Mouse (Mus musculus) lung, postnatal 0 days (tissue): Measurements from ENCODE around the gene Pax4. TPM values are rescaled to one million over a fixed set of nuclear protein-coding genes. Genes with fewer than 3 reads are reported as not detected.

Experiments
- ATAC-seq: fragments of 200-750 bp; cut with Nextera tagmentation; 2 replicates; pipeline ENCODE4 v1.8.0; 2017; ENCODE audit warnings: moderate library complexity
- DNase-seq: peaks from one replicate; pipeline ENCODE4 v3.0.0-alpha.2; 2016; ENCODE audit warnings: low spot score
- H3K27ac ChIP-seq: fragments of 300-500 bp; sonication (generic); 2 replicates; pipeline ENCODE4 v1.5.1; 2014; ENCODE audit warnings: antibody characterized with exemption, mild to moderate bottlenecking, low read length, mixed read lengths
- H3K27me3 ChIP-seq: fragments of 300-500 bp; sonication (generic); replicated peaks from 2 replicates; pipeline ENCODE4 v1.6.1; 2014; ENCODE audit warnings: low read length, mixed read lengths; ENCODE audit not compliant: insufficient read depth
- H3K36me3 ChIP-seq: fragments of 300-500 bp; sonication (generic); 2 replicates; pipeline ENCODE4 v1.6.1; 2014; ENCODE audit warnings: low read length, mixed read lengths; ENCODE audit not compliant: insufficient read depth
- H3K4me1 ChIP-seq: fragments of 300-500 bp; sonication (generic); 2 replicates; pipeline ENCODE4 v1.6.1; 2014; ENCODE audit warnings: antibody characterized with exemption, low read depth, low read length, mixed read lengths; ENCODE audit not compliant: insufficient read depth
- H3K4me2 ChIP-seq: fragments of 300-500 bp; sonication (generic); replicated peaks from 2 replicates; pipeline ENCODE4 v1.6.1; 2014; ENCODE audit warnings: low read depth, mild to moderate bottlenecking, low read length, moderate library complexity, mixed read lengths
- H3K4me3 ChIP-seq: fragments of 300-500 bp; sonication (generic); 2 replicates; pipeline ENCODE4 v1.5.1; 2014; ENCODE audit warnings: low read depth, low read length
- H3K9ac ChIP-seq: fragments of 300-500 bp; sonication (generic); replicated peaks from 2 replicates; pipeline ENCODE4 v1.6.1; 2014; ENCODE audit warnings: low read depth, mild to moderate bottlenecking
- H3K9me3 ChIP-seq: fragments of 300-500 bp; sonication (generic); 2 replicates; pipeline ENCODE4 v1.6.1; 2016; ENCODE audit warnings: low read length, mixed read lengths
- CTCF ChIP-seq: IDR thresholded peaks from 2 replicates; pipeline ENCODE4 v1.5.1; 2016; ENCODE audit warnings: antibody characterized with exemption, mild to moderate bottlenecking
- EP300 ChIP-seq: IDR thresholded peaks from 2 replicates; pipeline ENCODE4 v1.6.1; 2016; ENCODE audit warnings: antibody characterized with exemption, mild to moderate bottlenecking, control low read depth
- WGBS: fragments of 180-500 bp; shearing (Covaris S2); extraction: QIAGEN DNeasy Blood & Tissue Kit; methylation state at CpG from one replicate; pipeline ENCODE4 v1.1.7; 2014; 5-methylcytosine and 5-hydroxymethylcytosine counted together
- polyA plus RNA-seq: library from polyadenylated mRNA; unstranded; fragments of >200 nt; fragmentation: Nextera tagmentation; extraction: Ambion mirVana; gene quantifications from 2 replicates; pipeline ENCODE4 v1.2.1, GENCODE M21; 2015

Gene Pax4
- polyA plus RNA-seq, 1 experiment from 2014 or later: not detected

DNA sequence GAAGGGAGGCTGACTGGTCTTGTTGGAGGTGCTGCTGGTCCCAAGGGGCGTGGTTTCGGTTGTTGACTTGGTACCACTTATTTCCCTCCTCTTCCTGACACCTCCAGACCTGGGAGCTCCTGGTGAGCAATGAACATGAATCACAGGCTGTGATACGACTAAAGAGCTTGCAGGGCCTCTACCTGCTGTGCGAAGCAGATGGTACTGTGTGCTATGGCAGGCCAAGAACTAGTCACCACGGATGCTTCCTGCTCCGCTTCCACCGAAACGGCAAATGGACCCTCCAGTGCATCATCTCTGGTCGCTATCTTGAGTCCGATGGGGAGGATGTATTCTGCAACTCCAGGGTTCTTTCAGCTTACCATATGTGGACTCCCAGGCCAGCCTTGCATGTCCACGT is 19.3 kb downstream of the Pax4 start:
- no peak overlapping the region for H3K9ac ChIP-seq
- 86% methylated on average over 11 of the region's 11 CpGs for WGBS
- H3K36me3 ChIP-seq: peaks cover 5% of the 10 kb centered on the region
- no peaks in the 10 kb centered on the region for H3K9me3 ChIP-seq
- H3K4me1 ChIP-seq: no peaks in the 10 kb centered on the region
- H3K4me3 ChIP-seq: no peak overlapping the region
- TF ChIP-seq CTCF (no peak), EP300 (no peak)
- no peak for DNase-seq
- ATAC-seq: no peak
- no peak overlapping the region for H3K4me2 ChIP-seq
- no peak overlapping the region for H3K27ac ChIP-seq
- H3K27me3 ChIP-seq: no peaks in the 10 kb centered on the region

DNA sequence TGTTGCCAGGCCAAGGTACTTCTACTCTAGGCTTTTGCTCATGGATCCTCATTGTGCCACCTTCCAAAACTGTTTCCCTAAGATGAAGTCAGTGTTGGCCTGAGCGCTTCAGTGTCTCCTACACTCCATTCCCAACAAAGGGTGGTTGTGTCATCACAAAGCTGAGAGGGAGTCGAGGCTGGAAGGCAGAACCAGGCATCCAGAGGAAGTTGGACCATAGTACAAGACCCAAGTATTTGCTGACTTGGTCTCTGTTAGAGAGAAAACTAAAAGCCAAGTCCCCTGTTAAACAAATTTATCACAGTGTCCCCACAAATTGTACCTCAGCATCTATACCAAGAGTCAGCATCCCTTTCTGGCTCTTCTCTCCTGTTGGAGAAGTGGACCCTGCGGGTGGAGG is 20.9 kb downstream of the Pax4 start, which contains the start of gene Gcc1:
Gcc1 (minus strand) TSS at position 101 of the 400 bp plus-strand sequence.
- peaks cover 5% of the 10 kb centered on the region for H3K36me3 ChIP-seq
- TF ChIP-seq CTCF (no peak), EP300 (no peak)
- H3K27ac ChIP-seq: no peak within 1 kb of the TSS
- no peaks in the 10 kb centered on the region; the same call in 1 of the 2 replicates for H3K4me1 ChIP-seq
- H3K4me3 ChIP-seq: no peak within 1 kb of the TSS
- no peaks in the 10 kb centered on the region for H3K27me3 ChIP-seq
- ATAC-seq (no peak), DNase-seq (no peak)
- H3K4me2 ChIP-seq: no peak within 1 kb of the TSS
- WGBS: 80% methylated on average over 3 of the region's 3 CpGs
- H3K9me3 ChIP-seq: no peaks in the 10 kb centered on the region
- no peak within 1 kb of the TSS for H3K9ac ChIP-seq

GRCm38 (mm10) chr6:28427096-28427839 is 21.9 kb downstream of the Pax4 start, which contains the start of gene Fscn3:
Gene Fscn3 (plus strand): TSS chr6:28427789.
- 77% methylated on average over 3 of the region's 3 CpGs for WGBS
- no peak for ATAC-seq

GRCm38 (mm10) chr6:28425019-28425418 is 24.1 kb downstream of the Pax4 start:
- Histone ChIP-seq H3K9me3 (no peaks in the 10 kb centered on the region), H3K4me1 (peaks cover 14% of the 10 kb centered on the region; the same call in 1 of the 2 replicates), H3K9ac (no peak overlapping the region), H3K27ac (no peak overlapping the region), H3K36me3 (peaks cover 5% of the 10 kb centered on the region), H3K4me2 (no peak overlapping the region), H3K4me3 (no peak overlapping the region), H3K27me3 (no peaks in the 10 kb centered on the region)
- no peak for DNase-seq
- 76% methylated on average over 6 of the region's 6 CpGs for WGBS
- ATAC-seq: no peak
- no peak for TF ChIP-seq EP300
- TF ChIP-seq CTCF: no peak

More at GRCm38 (mm10) chr6:28427096-28427839, 21.9 kb downstream of the Pax4 start, which contains the start of gene Fscn3:
- DNase-seq: no peak
- no peaks in the 10 kb centered on the region for H3K9me3 ChIP-seq
- H3K4me1 ChIP-seq: peaks cover under 1% of the 10 kb centered on the region; the same call in 1 of the 2 replicates
- no peak within 1 kb of the TSS for H3K4me3 ChIP-seq
- H3K9ac ChIP-seq: no peak within 1 kb of the TSS
- H3K4me2 ChIP-seq: no peak within 1 kb of the TSS
- no peaks in the 10 kb centered on the region for H3K27me3 ChIP-seq
- peaks cover 5% of the 10 kb centered on the region for H3K36me3 ChIP-seq
- TF ChIP-seq EP300 (no peak), CTCF (no peak)
- no peak within 1 kb of the TSS for H3K27ac ChIP-seq

DNA sequence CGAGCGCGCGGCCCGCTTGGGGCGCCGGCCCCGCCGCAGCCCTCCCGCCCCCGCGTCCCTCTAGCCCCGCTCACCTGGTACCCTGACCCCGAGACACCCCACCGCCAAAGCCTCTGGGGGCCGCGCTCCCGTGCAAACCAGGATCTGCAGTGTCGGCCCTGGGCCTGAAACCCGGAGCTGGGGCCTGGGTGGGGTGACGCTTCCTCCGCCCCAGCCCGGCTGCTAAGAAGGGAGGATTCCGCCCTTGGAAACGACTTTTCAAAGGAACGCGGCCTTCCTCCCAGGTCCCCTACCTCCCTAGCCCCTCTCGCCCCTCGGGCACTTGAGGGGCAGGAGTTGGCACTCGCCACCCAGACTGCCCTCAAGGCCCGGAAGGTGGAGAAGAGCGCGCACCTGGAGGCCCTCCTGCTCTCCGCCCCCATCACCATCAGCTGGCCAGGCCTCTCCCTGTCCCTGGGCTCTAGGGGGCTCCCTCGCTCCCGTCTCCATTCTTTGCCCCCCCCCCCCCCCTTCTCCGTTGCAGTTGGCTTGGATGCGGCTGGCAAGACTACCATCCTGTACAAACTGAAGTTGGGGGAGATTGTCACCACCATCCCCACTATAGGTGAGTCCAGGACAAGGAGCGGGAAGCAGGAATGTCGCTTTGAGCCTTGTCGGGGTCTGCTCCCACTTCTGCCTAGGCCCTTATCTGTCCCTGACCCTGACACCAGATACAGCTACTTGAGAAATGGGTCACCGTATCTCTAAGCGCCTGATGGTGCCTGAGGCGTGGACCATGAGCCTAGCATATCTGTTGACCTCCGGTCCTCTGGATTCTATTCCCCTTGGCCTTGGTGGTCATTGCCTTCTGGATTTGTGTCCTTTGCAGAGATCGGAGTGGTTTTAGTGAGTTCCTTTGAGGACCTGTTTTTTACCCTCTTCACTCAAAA is 25.1 kb downstream of the Pax4 start:
- Histone ChIP-seq H3K4me3 (peak overlapping the region; percentile 86), H3K27me3 (no peaks in the 10 kb centered on the region), H3K4me2 (peak overlapping the region; percentile 80), H3K4me1 (peaks cover 19% of the 10 kb centered on the region; the same call in 1 of the 2 replicates), H3K9ac (peak overlapping the region; percentile 89), H3K27ac (peak overlapping the region; percentile 88), H3K36me3 (peaks cover 5% of the 10 kb centered on the region), H3K9me3 (no peaks in the 10 kb centered on the region)
- TF ChIP-seq EP300 (no peak), CTCF (peak; percentile 55)
- ATAC-seq: peak; percentile 22
- DNase-seq: peak; percentile 79
- 10% methylated on average over 25 of the region's 46 CpGs for WGBS

GRCm38 (mm10) chr6:28423313-28423712 is 25.8 kb downstream of the Pax4 start, which contains the start of gene Arf5:
Gene Arf5 (plus strand): TSS chr6:28423560.
- ATAC-seq (peak; percentile 69), DNase-seq (peak; percentile 96)
- no peaks in the 10 kb centered on the region for H3K27me3 ChIP-seq
- H3K4me2 ChIP-seq: peak within 1 kb of the TSS; percentile 80
- H3K36me3 ChIP-seq: peaks cover 6% of the 10 kb centered on the region
- H3K9me3 ChIP-seq: no peaks in the 10 kb centered on the region
- H3K4me3 ChIP-seq: peak within 1 kb of the TSS; percentile 86
- 1% methylated on average over 24 of the region's 42 CpGs for WGBS
- peak within 1 kb of the TSS; percentile 89 for H3K9ac ChIP-seq
- TF ChIP-seq CTCF: no peak
- no peak for TF ChIP-seq EP300
- peak within 1 kb of the TSS; percentile 92 for H3K27ac ChIP-seq
- peaks cover 19% of the 10 kb centered on the region; the same call in 1 of the 2 replicates for H3K4me1 ChIP-seq
